Mouse (Mus musculus): ENCODE results near the gene Zdhhc24.

GRCm38 (mm10) chr19:4889791-4890190, 11.3 kb downstream of the Zdhhc24 start:
- no peak for TF ChIP-seq CTCF (IDR thresholded peaks at IDR 0.05; ENCODE audit: control insufficient read depth, insufficient read depth, insufficient read length)
- TF ChIP-seq FOSL1 (IDR thresholded peaks at IDR 0.05; ENCODE audit: insufficient read depth, low read length, poor library complexity, severe bottlenecking) = no peak
- TF ChIP-seq MAX (IDR thresholded peaks at IDR 0.05) = no peak
- TF ChIP-seq MYOG (IDR thresholded peaks at IDR 0.05; ENCODE audit: control insufficient read depth, extremely low read depth, insufficient read length) = no peak

Measured in C2C12 (cell line).